Mouse (Mus musculus): ENCODE data around the gene Fam83g. TPM values are rescaled to one million over a fixed set of nuclear protein-coding genes. Genes with fewer than 3 reads are reported as not detected.
A peak's percentile ranks its signal among the peaks of the same experiment; 100 is the strongest.

Gene Fam83g
- polyA plus RNA-seq, 1 experiment from 2014 or later, result 1.6 TPM

- Histone ChIP-seq H3K9me3 (no peaks in the 10 kb centered on the region), H3K4me3 (peak overlapping the region; percentile 29), H3K9ac (0 out of 2 replicates have a peak overlapping the region, but pooled peaks have one; percentile 42), H3K4me1 (peaks cover under 1% of the 10 kb centered on the region; the same call in 1 of the 2 replicates), H3K27me3 (replicated peaks) (no peaks in the 10 kb centered on the region), H3K4me2 (peak overlapping the region; percentile 39), H3K27ac (replicated peaks) (no peak overlapping the region), H3K36me3 (no peaks in the 10 kb centered on the region)
- ATAC-seq (ENCODE audit: extremely low read depth, insufficient number of reproducible peaks, low FRiP score, low TSS enrichment), result no peak
- 58% methylated on average over 2 of the region's 2 CpGs for WGBS
Observed at GRCm38 (mm10) chr11:61653568-61653967, 30.3 kb upstream of the Fam83g start.

GRCm38 (mm10) chr11:61654786-61655311, 29.0 kb upstream of the Fam83g start:
- Histone ChIP-seq H3K4me2 (peak overlapping the region; percentile 39; the same call in 1 of the 2 replicates), H3K9me3 (no peaks in the 10 kb centered on the region), H3K4me3 (no peak overlapping the region), H3K9ac (no peak overlapping the region), H3K27me3 (replicated peaks) (no peaks in the 10 kb centered on the region), H3K27ac (replicated peaks) (no peak overlapping the region), H3K4me1 (peaks cover 10% of the 10 kb centered on the region), H3K36me3 (no peaks in the 10 kb centered on the region)
- 79% methylated on average over 4 of the region's 4 CpGs for WGBS
- ATAC-seq (ENCODE audit: extremely low read depth, insufficient number of reproducible peaks, low FRiP score, low TSS enrichment), result no peak

GRCm38 (mm10) chr11:61655649-61656048, 28.2 kb upstream of the Fam83g start:
- no peaks in the 10 kb centered on the region for H3K27me3 ChIP-seq (replicated peaks)
- no peak for ATAC-seq (ENCODE audit: extremely low read depth, insufficient number of reproducible peaks, low FRiP score, low TSS enrichment)
- no peak overlapping the region for H3K9ac ChIP-seq
- H3K36me3 ChIP-seq, result no peaks in the 10 kb centered on the region
- WGBS, result 54% methylated on average over 4 of the region's 4 CpGs
- H3K9me3 ChIP-seq, result no peaks in the 10 kb centered on the region
- no peak overlapping the region for H3K27ac ChIP-seq (replicated peaks)
- H3K4me1 ChIP-seq, result peaks cover 10% of the 10 kb centered on the region
- H3K4me2 ChIP-seq, result no peak overlapping the region
- no peak overlapping the region for H3K4me3 ChIP-seq

GRCm38 (mm10) chr11:61656148-61656850, 27.6 kb upstream of the Fam83g start:
- no peaks in the 10 kb centered on the region for H3K9me3 ChIP-seq
- H3K9ac ChIP-seq, result no peak overlapping the region
- H3K36me3 ChIP-seq, result no peaks in the 10 kb centered on the region
- no peak for ATAC-seq (ENCODE audit: extremely low read depth, insufficient number of reproducible peaks, low FRiP score, low TSS enrichment)
- H3K27ac ChIP-seq (replicated peaks), result no peak overlapping the region
- 59% methylated on average over 6 of the region's 6 CpGs for WGBS
- H3K27me3 ChIP-seq (replicated peaks), result no peaks in the 10 kb centered on the region
- no peak overlapping the region for H3K4me3 ChIP-seq
- no peak overlapping the region for H3K4me2 ChIP-seq
- peaks cover 10% of the 10 kb centered on the region for H3K4me1 ChIP-seq

- no peak overlapping the region for H3K4me3 ChIP-seq
- WGBS, result 62% methylated on average over 2 of the region's 2 CpGs
- no peak for ATAC-seq (ENCODE audit: extremely low read depth, insufficient number of reproducible peaks, low FRiP score, low TSS enrichment)
- H3K4me1 ChIP-seq, result peaks cover 10% of the 10 kb centered on the region
- H3K36me3 ChIP-seq, result no peaks in the 10 kb centered on the region
- no peak overlapping the region for H3K9ac ChIP-seq
- H3K27me3 ChIP-seq (replicated peaks), result no peaks in the 10 kb centered on the region
- H3K27ac ChIP-seq (replicated peaks), result no peak overlapping the region
- H3K4me2 ChIP-seq, result no peak overlapping the region
- no peaks in the 10 kb centered on the region for H3K9me3 ChIP-seq
Observed at GRCm38 (mm10) chr11:61657432-61657831, 26.5 kb upstream of the Fam83g start.

GRCm38 (mm10) chr11:61658360-61658922, 25.4 kb upstream of the Fam83g start:
- Histone ChIP-seq H3K27ac (replicated peaks) (peak overlapping the region; percentile 17; the same call in 1 of the 2 replicates), H3K9me3 (no peaks in the 10 kb centered on the region), H3K9ac (no peak overlapping the region), H3K4me3 (no peak overlapping the region), H3K36me3 (no peaks in the 10 kb centered on the region), H3K27me3 (replicated peaks) (no peaks in the 10 kb centered on the region), H3K4me2 (no peak overlapping the region), H3K4me1 (peaks cover 10% of the 10 kb centered on the region)
- WGBS, result 90% methylated on average over 3 of the region's 3 CpGs
- ATAC-seq (ENCODE audit: extremely low read depth, insufficient number of reproducible peaks, low FRiP score, low TSS enrichment), result no peak

GRCm38 (mm10) chr11:61659011-61659858, 24.7 kb upstream of the Fam83g start:
- H3K9ac ChIP-seq, result 0 out of 2 replicates have a peak overlapping the region, but pooled peaks have one; percentile 6
- H3K27me3 ChIP-seq (replicated peaks), result no peaks in the 10 kb centered on the region
- ATAC-seq (ENCODE audit: extremely low read depth, insufficient number of reproducible peaks, low FRiP score, low TSS enrichment), result no peak
- no peak overlapping the region for H3K4me3 ChIP-seq
- H3K27ac ChIP-seq (replicated peaks), result peak overlapping the region; percentile 17; the same call in 1 of the 2 replicates
- no peak overlapping the region for H3K4me2 ChIP-seq
- H3K36me3 ChIP-seq, result no peaks in the 10 kb centered on the region
- no peaks in the 10 kb centered on the region for H3K9me3 ChIP-seq
- 69% methylated on average over 4 of the region's 4 CpGs for WGBS
- peaks cover 10% of the 10 kb centered on the region for H3K4me1 ChIP-seq

- no peak overlapping the region for H3K4me3 ChIP-seq
- H3K4me2 ChIP-seq, result no peak overlapping the region
- no peaks in the 10 kb centered on the region for H3K27me3 ChIP-seq (replicated peaks)
- no peak for ATAC-seq (ENCODE audit: extremely low read depth, insufficient number of reproducible peaks, low FRiP score, low TSS enrichment)
- no peaks in the 10 kb centered on the region for H3K9me3 ChIP-seq
- H3K9ac ChIP-seq, result no peak overlapping the region
- H3K27ac ChIP-seq (replicated peaks), result no peak overlapping the region
- no peaks in the 10 kb centered on the region for H3K36me3 ChIP-seq
- 83% methylated on average over 8 of the region's 8 CpGs for WGBS
- H3K4me1 ChIP-seq, result peaks cover 10% of the 10 kb centered on the region
Observed at GRCm38 (mm10) chr11:61660001-61660400, 23.9 kb upstream of the Fam83g start.

GRCm38 (mm10) chr11:61660806-61661392, 23.0 kb upstream of the Fam83g start:
- no peak overlapping the region for H3K9ac ChIP-seq
- WGBS, result 61% methylated on average over 7 of the region's 7 CpGs
- no peak for ATAC-seq (ENCODE audit: extremely low read depth, insufficient number of reproducible peaks, low FRiP score, low TSS enrichment)
- no peaks in the 10 kb centered on the region for H3K36me3 ChIP-seq
- no peak overlapping the region for H3K27ac ChIP-seq (replicated peaks)
- no peaks in the 10 kb centered on the region for H3K9me3 ChIP-seq
- peaks cover 10% of the 10 kb centered on the region for H3K4me1 ChIP-seq
- no peak overlapping the region for H3K4me2 ChIP-seq
- H3K4me3 ChIP-seq, result no peak overlapping the region
- no peaks in the 10 kb centered on the region for H3K27me3 ChIP-seq (replicated peaks)

- 86% methylated on average over 5 of the region's 5 CpGs for WGBS
- Histone ChIP-seq H3K4me2 (no peak overlapping the region), H3K27ac (replicated peaks) (no peak overlapping the region), H3K27me3 (replicated peaks) (no peaks in the 10 kb centered on the region), H3K9me3 (no peaks in the 10 kb centered on the region), H3K4me1 (peaks cover 10% of the 10 kb centered on the region), H3K9ac (no peak overlapping the region), H3K4me3 (no peak overlapping the region), H3K36me3 (no peaks in the 10 kb centered on the region)
- no peak for ATAC-seq (ENCODE audit: extremely low read depth, insufficient number of reproducible peaks, low FRiP score, low TSS enrichment)
Observed at GRCm38 (mm10) chr11:61662189-61662588, 21.7 kb upstream of the Fam83g start.

- 72% methylated on average over 4 of the region's 4 CpGs for WGBS
Observed at GRCm38 (mm10) chr11:61665401-61665800, 18.5 kb upstream of the Fam83g start.

More at GRCm38 (mm10) chr11:61665401-61665800, 18.5 kb upstream of the Fam83g start:
- H3K27me3 ChIP-seq (replicated peaks), result no peaks in the 10 kb centered on the region
- H3K9ac ChIP-seq, result no peak overlapping the region
- H3K4me3 ChIP-seq, result no peak overlapping the region
- no peaks in the 10 kb centered on the region for H3K9me3 ChIP-seq
- H3K4me2 ChIP-seq, result no peak overlapping the region
- no peak for ATAC-seq (ENCODE audit: extremely low read depth, insufficient number of reproducible peaks, low FRiP score, low TSS enrichment)
- H3K36me3 ChIP-seq, result no peaks in the 10 kb centered on the region
- no peak overlapping the region for H3K27ac ChIP-seq (replicated peaks)
- H3K4me1 ChIP-seq, result no peaks in the 10 kb centered on the region
